Mouse (Mus musculus) right cerebral cortex, postnatal 10 days (tissue): ENCODE results near the gene Cd46.
A peak's percentile ranks its signal among the peaks of the same experiment; 100 is the strongest.

Source experiments
- DNase-seq, 2 experiments: peaks; one replicate each; pipeline ENCODE4 v3.0.0; 2021; ENCODE audit warnings: low spot score in 2 of 2

Cd46 gene

GRCm38 (mm10) chr1:195092220-195092720 lies at the start of gene Cd46:
Gene Cd46 (minus strand): TSS chr1:195092249.
- peak; percentile 40 to 45 for DNase-seq

GRCm38 (mm10) chr1:195132070-195132469 lies 40.0 kb upstream of the Cd46 start:
- DNase-seq: no peak

GRCm38 (mm10) chr1:195131675-195132015 lies 39.6 kb upstream of the Cd46 start:
- DNase-seq: no peak

- peak; percentile 93 to 94 for DNase-seq
Observed at GRCm38 (mm10) chr1:195130953-195131674, 39.1 kb upstream of the Cd46 start, which contains the start of gene Cr1l. Gene Cr1l (minus strand): TSS chr1:195131586.

- no peak for DNase-seq
Observed at GRCm38 (mm10) chr1:195130479-195130878, 38.4 kb upstream of the Cd46 start.

- DNase-seq: no peak
Observed at GRCm38 (mm10) chr1:195129867-195130266, 37.8 kb upstream of the Cd46 start.

- no peak for DNase-seq
Observed at GRCm38 (mm10) chr1:195114414-195114813, 22.4 kb upstream of the Cd46 start.

GRCm38 (mm10) chr1:195113621-195114020 lies 21.6 kb upstream of the Cd46 start:
- DNase-seq: no peak

- DNase-seq: no peak
Observed at GRCm38 (mm10) chr1:195100693-195101092, 8.6 kb upstream of the Cd46 start.

GRCm38 (mm10) chr1:195098004-195098403 lies 6.0 kb upstream of the Cd46 start:
- no peak for DNase-seq

GRCm38 (mm10) chr1:195091699-195092219 lies 290 bp downstream of the Cd46 start:
- DNase-seq: no peak

- no peak for DNase-seq
Observed at GRCm38 (mm10) chr1:195082142-195082541, 9.9 kb downstream of the Cd46 start.

GRCm38 (mm10) chr1:195040437-195040836 lies 51.6 kb downstream of the Cd46 start:
- peak in 1 of 2 experiments; percentile 70 for DNase-seq

GRCm38 (mm10) chr1:195038386-195038785 lies 53.7 kb downstream of the Cd46 start:
- DNase-seq: no peak

- DNase-seq: no peak
Observed at GRCm38 (mm10) chr1:195037985-195038384, 54.1 kb downstream of the Cd46 start.

GRCm38 (mm10) chr1:195037483-195037882 lies 54.6 kb downstream of the Cd46 start:
- DNase-seq: peak in 1 of 2 experiments; percentile 25

GRCm38 (mm10) chr1:195033941-195034340 lies 58.1 kb downstream of the Cd46 start:
- DNase-seq: peak in 1 of 2 experiments; percentile 62

- DNase-seq: no peak
Observed at GRCm38 (mm10) chr1:195032738-195033137, 59.3 kb downstream of the Cd46 start.

- no peak for DNase-seq
Observed at GRCm38 (mm10) chr1:195031786-195032185, 60.3 kb downstream of the Cd46 start.

- no peak for DNase-seq
Observed at GRCm38 (mm10) chr1:195027507-195027906, 64.5 kb downstream of the Cd46 start.

- DNase-seq: peak in 1 of 2 experiments; percentile 28
Observed at GRCm38 (mm10) chr1:195023848-195024247, 68.2 kb downstream of the Cd46 start.

- no peak for DNase-seq
Observed at GRCm38 (mm10) chr1:195021831-195022230, 70.2 kb downstream of the Cd46 start.

GRCm38 (mm10) chr1:195019062-195019600 lies 72.9 kb downstream of the Cd46 start:
- DNase-seq: peak in 1 of 2 experiments; percentile 24
